Mouse (Mus musculus): ENCODE measurements around the gene Zic4.

DNA sequence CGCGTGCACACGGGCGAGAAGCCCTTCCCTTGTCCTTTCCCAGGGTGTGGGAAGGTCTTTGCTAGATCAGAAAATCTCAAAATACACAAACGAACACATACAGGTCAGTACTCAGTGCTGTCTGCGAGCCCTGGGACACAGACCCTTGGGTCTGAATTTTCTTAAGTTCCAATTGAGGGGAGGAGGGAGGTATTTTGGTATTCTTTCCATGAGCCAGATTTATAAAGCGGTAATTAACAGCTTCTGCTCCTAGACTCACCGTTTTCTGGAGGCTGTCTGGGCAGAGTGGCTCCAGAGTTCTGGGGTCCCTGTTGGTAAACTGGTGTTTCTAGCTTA is 17.1 kb downstream of the Zic4 start:
- TF ChIP-seq ZC3H11A (IDR thresholded peaks at IDR 0.05; ENCODE audit: borderline replicate concordance, low read depth, low read length) (no peak), MAFK (IDR thresholded peaks at IDR 0.05; ENCODE audit: insufficient read depth, low read depth, low read length) (no peak), HCFC1 (IDR thresholded peaks at IDR 0.05; ENCODE audit: borderline replicate concordance, insufficient read depth, low read length) (no peak), ZNF384 (IDR thresholded peaks at IDR 0.05; ENCODE audit: low read depth, low read length) (no peak)
